Mouse (Mus musculus): ENCODE data around the gene Nsfl1c.

DNA sequence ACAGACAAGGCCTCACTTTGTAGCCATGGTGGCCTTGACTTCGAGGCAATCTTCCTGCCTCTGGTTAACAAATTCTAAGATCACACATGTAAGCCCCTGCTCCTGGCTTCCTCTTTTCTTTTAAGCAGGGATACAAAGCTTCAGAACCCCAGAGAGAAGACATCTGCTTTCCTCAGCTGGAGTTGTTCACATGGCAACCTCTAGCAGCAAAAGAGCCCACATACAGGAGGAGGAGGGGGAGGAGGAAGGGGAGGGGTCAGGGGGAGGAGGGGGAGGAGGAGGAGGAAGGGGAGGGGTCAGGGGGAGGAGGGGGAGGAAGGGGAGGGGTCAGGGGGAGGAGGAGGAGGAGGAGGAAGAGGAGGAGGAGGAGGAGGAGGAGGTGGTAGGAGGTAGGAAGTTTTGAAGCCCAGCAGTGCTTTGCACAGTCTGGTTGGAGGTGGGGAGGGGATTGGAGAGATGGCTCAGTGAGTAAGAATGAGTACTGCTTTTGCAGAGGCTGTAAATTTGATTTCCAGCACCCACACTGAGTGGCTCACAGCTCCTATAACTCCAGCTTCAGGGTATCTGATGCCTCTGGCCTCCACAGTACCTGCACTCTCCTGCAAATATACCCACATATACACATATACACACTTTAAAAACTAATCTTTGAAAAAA is 42.1 kb downstream of the Nsfl1c start:
- TF ChIP-seq TCF12 (IDR thresholded peaks at IDR 0.05; ENCODE audit: insufficient read depth, poor library complexity, severe bottlenecking) (no peak), POLR2A (IDR thresholded peaks at IDR 0.05; ENCODE audit: insufficient read length, low read depth) (no peak), USF1 (IDR thresholded peaks at IDR 0.05; ENCODE audit: low read depth) (no peak), TCF3 (IDR thresholded peaks at IDR 0.05; ENCODE audit: insufficient read length, low read depth) (no peak), MYOG (IDR thresholded peaks at IDR 0.05; ENCODE audit: control insufficient read depth in 1 of 3, insufficient read depth in 1 of 3, insufficient read length in 2 of 3, low read depth in 2 of 3) (no peak), POLR2AphosphoS2 (IDR thresholded peaks at IDR 0.05; ENCODE audit: insufficient read length, low read depth) (no peak), MAX (IDR thresholded peaks at IDR 0.05; ENCODE audit: low read depth) (no peak), CEBPB (IDR thresholded peaks at IDR 0.05; ENCODE audit: insufficient read depth, poor library complexity, severe bottlenecking) (no peak)

Data from myocyte (in vitro differentiated cells).